Mouse (Mus musculus) stomach, embryonic 14.5 days (tissue): ENCODE data around the gene Dlgap1. TPM values are rescaled to one million over a fixed set of nuclear protein-coding genes. Genes with fewer than 3 reads are reported as not detected.

Experiments
- ATAC-seq: fragments of 200-750 bp; cut with Nextera tagmentation; 2 replicates; pipeline ENCODE4 v1.8.0; 2017; ENCODE audit warnings: low read depth, moderate TSS enrichment; ENCODE audit not compliant: insufficient number of reproducible peaks, insufficient read depth, low FRiP score
- H3K27ac ChIP-seq: fragments of 300-500 bp; sonication (generic); 2 replicates; pipeline ENCODE4 v1.5.1; 2014; ENCODE audit warnings: mild to moderate bottlenecking, low read length, moderate library complexity, mixed read lengths
- H3K27me3 ChIP-seq: fragments of 300-500 bp; sonication (generic); 2 replicates; pipeline ENCODE4 v1.6.1; 2014; ENCODE audit warnings: low read length, control low read depth, mixed read lengths; ENCODE audit not compliant: control insufficient read depth, insufficient read depth
- H3K36me3 ChIP-seq: fragments of 300-500 bp; sonication (generic); 2 replicates; pipeline ENCODE4 v1.6.1; 2014; ENCODE audit warnings: mild to moderate bottlenecking, control low read depth, low read length, moderate library complexity, mixed read lengths; ENCODE audit not compliant: control insufficient read depth, insufficient read depth
- H3K4me1 ChIP-seq: fragments of 300-500 bp; sonication (generic); 2 replicates; pipeline ENCODE4 v1.6.1; 2014; ENCODE audit warnings: low read length, control low read depth, mixed read lengths; ENCODE audit not compliant: control insufficient read depth, insufficient read depth
- H3K4me2 ChIP-seq: fragments of 300-500 bp; sonication (generic); replicated peaks from 2 replicates; pipeline ENCODE4 v1.6.1; 2014; ENCODE audit warnings: low read depth, low read length, control low read depth
- H3K4me3 ChIP-seq: fragments of 300-500 bp; sonication (generic); 2 replicates; pipeline ENCODE4 v1.5.1; 2014; ENCODE audit warnings: low read depth, low read length, control low read depth
- H3K9ac ChIP-seq: fragments of 300-500 bp; sonication (generic); replicated peaks from 2 replicates; pipeline ENCODE4 v1.6.1; 2014; ENCODE audit warnings: low read depth, mild to moderate bottlenecking, control low read depth, low read length, moderate library complexity, mixed read lengths
- H3K9me3 ChIP-seq: fragments of 300-500 bp; sonication (generic); 2 replicates; pipeline ENCODE4 v1.6.1; 2016; ENCODE audit warnings: low read depth, low read length, control low read depth; ENCODE audit not compliant: control insufficient read depth
- WGBS: fragments of 180-500 bp; shearing (Covaris S2); extraction: QIAGEN DNeasy Blood & Tissue Kit; methylation state at CpG from one replicate; pipeline ENCODE4 v1.1.7; 2014; 5-methylcytosine and 5-hydroxymethylcytosine counted together
- polyA plus RNA-seq: library from polyadenylated mRNA; unstranded; fragments of >200 nt; fragmentation: Nextera tagmentation; extraction: Ambion mirVana; gene quantifications from 2 replicates; pipeline ENCODE4 v1.2.1, GENCODE M21; 2014

Gene Dlgap1
- polyA plus RNA-seq, 1 experiment from 2014 or later, result 3.8 TPM

DNA sequence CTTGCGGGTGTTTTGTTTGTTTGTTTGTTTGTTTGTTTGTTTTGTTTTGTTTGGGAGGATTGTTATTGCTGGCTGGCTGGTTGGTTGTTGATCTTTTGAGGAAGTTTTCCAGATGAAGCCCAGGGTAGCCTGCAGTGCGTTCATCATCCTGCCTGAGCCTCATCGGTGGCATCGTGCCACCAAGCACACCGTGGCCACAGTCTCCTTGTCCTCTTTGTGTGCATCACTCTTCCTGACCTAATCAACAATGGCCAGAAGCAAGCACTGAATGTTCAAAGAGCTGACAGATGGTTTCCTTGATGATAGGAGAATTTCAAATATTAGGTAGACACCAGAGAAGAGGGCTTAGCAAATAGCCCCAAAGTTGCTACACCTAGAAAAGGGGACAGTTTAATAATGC is 336.1 kb downstream of the Dlgap1 start:
- Histone ChIP-seq H3K4me2 (no peak overlapping the region), H3K27ac (no peak overlapping the region), H3K9ac (no peak overlapping the region), H3K4me3 (no peak overlapping the region), H3K36me3 (no peaks in the 10 kb centered on the region), H3K27me3 (no peaks in the 10 kb centered on the region), H3K4me1 (no peaks in the 10 kb centered on the region), H3K9me3 (no peaks in the 10 kb centered on the region)
- WGBS, result 74% methylated on average over 5 of the region's 5 CpGs
- no peak for ATAC-seq

DNA sequence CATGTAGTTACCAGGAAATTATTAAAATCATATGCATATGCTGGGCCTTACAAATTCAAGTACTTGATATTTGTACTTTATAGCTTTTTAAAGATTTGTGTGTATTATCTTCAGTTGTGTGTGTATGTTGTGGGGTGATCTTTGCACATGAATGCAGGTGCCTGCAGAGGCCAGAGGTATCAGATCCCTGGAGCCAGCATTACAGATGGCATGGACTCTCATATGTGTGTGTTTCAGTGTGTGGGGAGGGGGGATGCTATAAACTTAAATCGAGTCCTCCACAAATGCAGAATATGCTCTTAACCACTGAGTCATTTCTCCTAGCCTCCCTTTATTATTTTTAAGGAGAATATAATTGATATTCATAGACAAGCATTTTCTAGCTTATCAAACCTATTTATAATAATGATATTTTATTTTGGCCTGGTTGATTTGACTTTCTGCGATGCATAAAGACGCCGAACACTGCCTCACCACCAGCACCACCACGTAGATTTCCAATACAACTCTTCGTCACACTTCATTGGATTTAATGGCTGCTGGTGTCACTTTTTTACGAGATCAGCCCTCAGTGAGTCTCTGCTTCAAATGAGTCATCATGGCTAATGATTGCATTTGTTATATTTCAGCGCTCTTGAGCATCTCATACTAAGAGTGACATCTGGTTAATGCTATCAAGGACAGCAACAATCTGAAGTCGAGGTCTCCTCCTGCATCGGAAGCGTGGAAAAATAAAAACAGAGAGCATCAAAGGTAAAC is 338.7 kb downstream of the Dlgap1 start:
- no peaks in the 10 kb centered on the region for H3K9me3 ChIP-seq
- H3K9ac ChIP-seq, result no peak overlapping the region
- 81% methylated on average over 11 of the region's 11 CpGs for WGBS
- H3K4me1 ChIP-seq, result no peaks in the 10 kb centered on the region
- no peaks in the 10 kb centered on the region for H3K27me3 ChIP-seq
- ATAC-seq, result no peak
- H3K27ac ChIP-seq, result no peak overlapping the region
- H3K4me3 ChIP-seq, result no peak overlapping the region
- no peak overlapping the region for H3K4me2 ChIP-seq
- H3K36me3 ChIP-seq, result no peaks in the 10 kb centered on the region

DNA sequence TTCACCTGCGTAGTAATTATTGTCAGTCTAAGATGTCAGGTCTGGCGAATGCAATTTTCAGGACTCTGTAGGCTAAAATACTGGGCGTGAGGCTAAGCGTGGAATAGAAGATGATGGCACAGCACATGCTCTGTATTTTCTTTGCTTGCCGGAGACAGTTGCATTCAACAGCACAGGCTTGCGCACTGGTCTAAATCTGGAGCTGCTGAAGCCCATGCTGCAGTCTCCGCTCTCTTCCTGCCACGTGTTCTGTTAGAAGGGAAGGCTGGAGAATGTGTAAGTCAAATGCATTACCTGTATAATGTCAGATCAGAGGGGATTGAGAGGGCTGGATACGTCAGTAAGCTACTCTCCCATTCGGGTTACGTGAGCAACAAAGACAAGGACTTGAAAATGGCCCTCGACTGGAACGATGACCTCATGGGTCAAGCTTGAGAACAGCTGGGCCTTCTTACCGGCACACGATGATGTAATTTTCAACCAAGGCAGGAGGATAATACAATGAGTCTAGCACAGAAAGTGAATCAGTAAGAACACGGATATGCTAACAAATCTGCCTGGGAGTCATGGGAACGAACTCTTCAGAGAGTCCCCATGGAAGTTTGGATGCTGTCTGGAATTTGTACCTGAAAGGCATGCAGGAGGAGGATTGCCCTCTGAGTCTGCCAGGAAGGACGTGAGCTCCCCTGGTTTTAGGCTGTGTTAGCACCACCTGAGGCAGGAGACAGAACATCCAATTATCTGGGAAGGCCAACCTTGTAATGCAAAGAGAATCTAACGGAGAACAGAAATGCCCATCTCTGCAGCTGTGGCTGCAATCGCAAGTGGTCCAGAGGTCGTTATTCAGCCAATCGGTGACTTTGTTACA is 339.7 kb downstream of the Dlgap1 start:
- Histone ChIP-seq H3K9ac (no peak overlapping the region), H3K27ac (no peak overlapping the region), H3K27me3 (no peaks in the 10 kb centered on the region), H3K4me1 (no peaks in the 10 kb centered on the region), H3K4me3 (no peak overlapping the region), H3K9me3 (no peaks in the 10 kb centered on the region), H3K36me3 (no peaks in the 10 kb centered on the region), H3K4me2 (no peak overlapping the region)
- ATAC-seq, result no peak
- WGBS, result 65% methylated on average over 22 of the region's 22 CpGs

- WGBS, result 79% methylated on average over 5 of the region's 5 CpGs
- no peak for ATAC-seq
- Histone ChIP-seq H3K9me3 (no peaks in the 10 kb centered on the region), H3K4me1 (no peaks in the 10 kb centered on the region), H3K9ac (no peak overlapping the region), H3K4me3 (no peak overlapping the region), H3K36me3 (no peaks in the 10 kb centered on the region), H3K4me2 (no peak overlapping the region), H3K27ac (no peak overlapping the region), H3K27me3 (no peaks in the 10 kb centered on the region)
Measured at GRCm38 (mm10) chr17:70316327-70316726, 347.5 kb downstream of the Dlgap1 start.

GRCm38 (mm10) chr17:70317779-70318178 is 348.9 kb downstream of the Dlgap1 start:
- ATAC-seq, result no peak
- Histone ChIP-seq H3K27me3 (no peaks in the 10 kb centered on the region), H3K27ac (no peak overlapping the region), H3K4me1 (no peaks in the 10 kb centered on the region), H3K36me3 (no peaks in the 10 kb centered on the region), H3K9me3 (no peaks in the 10 kb centered on the region), H3K9ac (no peak overlapping the region), H3K4me2 (no peak overlapping the region), H3K4me3 (no peak overlapping the region)
- 85% methylated on average over 7 of the region's 7 CpGs for WGBS

GRCm38 (mm10) chr17:70321976-70322375 is 353.1 kb downstream of the Dlgap1 start:
- WGBS, result 77% methylated on average over 6 of the region's 6 CpGs
- Histone ChIP-seq H3K4me1 (no peaks in the 10 kb centered on the region), H3K27me3 (no peaks in the 10 kb centered on the region), H3K9ac (no peak overlapping the region), H3K4me2 (no peak overlapping the region), H3K4me3 (no peak overlapping the region), H3K9me3 (no peaks in the 10 kb centered on the region), H3K36me3 (no peaks in the 10 kb centered on the region), H3K27ac (no peak overlapping the region)
- no peak for ATAC-seq

- Histone ChIP-seq H3K4me1 (no peaks in the 10 kb centered on the region), H3K9ac (no peak overlapping the region), H3K27ac (no peak overlapping the region), H3K27me3 (no peaks in the 10 kb centered on the region), H3K36me3 (no peaks in the 10 kb centered on the region), H3K4me2 (no peak overlapping the region), H3K4me3 (no peak overlapping the region), H3K9me3 (no peaks in the 10 kb centered on the region)
- 79% methylated on average over 6 of the region's 6 CpGs for WGBS
- no peak for ATAC-seq
Measured at GRCm38 (mm10) chr17:70333440-70333839, 364.6 kb downstream of the Dlgap1 start.

GRCm38 (mm10) chr17:70334171-70334570 is 365.3 kb downstream of the Dlgap1 start:
- H3K27ac ChIP-seq, result no peak overlapping the region
- ATAC-seq, result no peak
- H3K9ac ChIP-seq, result no peak overlapping the region
- H3K9me3 ChIP-seq, result no peaks in the 10 kb centered on the region
- H3K36me3 ChIP-seq, result no peaks in the 10 kb centered on the region
- no peak overlapping the region for H3K4me2 ChIP-seq
- 37% methylated on average over 3 of the region's 3 CpGs for WGBS
- no peak overlapping the region for H3K4me3 ChIP-seq
- H3K27me3 ChIP-seq, result no peaks in the 10 kb centered on the region
- no peaks in the 10 kb centered on the region for H3K4me1 ChIP-seq
